Mouse (Mus musculus) olfactory bulb, adult 2 months (tissue): ENCODE measurements around the gene Cbll1. TPM values are rescaled to one million over a fixed set of nuclear protein-coding genes. Genes with fewer than 3 reads are reported as not detected.
A peak's percentile ranks its signal among the peaks of the same experiment; 100 is the strongest.

Source experiments
- H3K27ac ChIP-seq: fragments of 200-500 bp; 2 replicates; pipeline ENCODE4 v1.5.1; 2012; ENCODE audit warnings: low read depth, low read length; ENCODE audit not compliant: insufficient read depth
- H3K4me1 ChIP-seq: fragments of 200-500 bp; 2 replicates; pipeline ENCODE4 v1.6.1; 2012; ENCODE audit warnings: low read length; ENCODE audit not compliant: control insufficient read depth, insufficient read depth
- H3K4me3 ChIP-seq: fragments of 200-500 bp; 2 replicates; pipeline ENCODE4 v1.5.1; 2012; ENCODE audit warnings: mild to moderate bottlenecking, low read depth, low read length, moderate library complexity; ENCODE audit not compliant: insufficient read depth
- CTCF ChIP-seq: fragments of 200-500 bp; IDR thresholded peaks from 2 replicates; pipeline ENCODE4 v1.5.1; 2012; ENCODE audit warnings: low read depth, mild to moderate bottlenecking, low read length, moderate library complexity; ENCODE audit not compliant: insufficient read depth
- POLR2A ChIP-seq: fragments of 200-500 bp; IDR thresholded peaks from 2 replicates; pipeline ENCODE4 v1.6.1; 2012; ENCODE audit warnings: mild to moderate bottlenecking, low read depth, low read length, moderate library complexity; ENCODE audit not compliant: insufficient read depth
- WGBS: fragments of 180-500 bp; shearing (Covaris S2); methylation state at CpG from one replicate; pipeline ENCODE4 v1.1.7; 2018; 5-methylcytosine and 5-hydroxymethylcytosine counted together
- polyA plus RNA-seq: library from polyadenylated mRNA; stranded (reverse); fragments of >200 nt; gene quantifications from 2 replicates; pipeline ENCODE4 v1.2.4, GENCODE M21; 2012; ENCODE audit warnings: low replicate concordance; ENCODE audit not compliant: missing spikeins, insufficient read depth, insufficient read length

The Cbll1 gene
- not detected in 2 replicates for polyA plus RNA-seq

GRCm38 (mm10) chr12:31499314-31500131 is at the start of gene Cbll1:
Cbll1 (minus strand) TSS chr12:31499616.
- H3K4me3 ChIP-seq: peak within 1 kb of the TSS; percentile 89
- under 1% methylated on average over 68 of the region's 68 CpGs for WGBS
- H3K4me1 ChIP-seq: peaks cover 12% of the 10 kb centered on the region
- peak within 1 kb of the TSS; percentile 98 for H3K27ac ChIP-seq
- TF ChIP-seq CTCF: no peak
- TF ChIP-seq POLR2A: peak; percentile 72

- no peaks in the 10 kb centered on the region for H3K4me1 ChIP-seq
- no peak for TF ChIP-seq CTCF
- no peak for TF ChIP-seq POLR2A
- WGBS: 74% methylated on average over 1 of the region's 1 CpGs
Observed at GRCm38 (mm10) chr12:31546061-31546460, 46.6 kb upstream of the Cbll1 start.

GRCm38 (mm10) chr12:31545219-31545618 is 45.8 kb upstream of the Cbll1 start:
- Histone ChIP-seq H3K4me1 (no peaks in the 10 kb centered on the region), H3K4me3 (no peak overlapping the region), H3K27ac (no peak overlapping the region)
- TF ChIP-seq POLR2A (no peak), CTCF (no peak)
- WGBS: 61% methylated on average over 2 of the region's 2 CpGs

More at GRCm38 (mm10) chr12:31546061-31546460, 46.6 kb upstream of the Cbll1 start:
- no peak overlapping the region for H3K4me3 ChIP-seq
- no peak overlapping the region for H3K27ac ChIP-seq

- WGBS: 78% methylated on average over 5 of the region's 5 CpGs
- no peak for TF ChIP-seq CTCF
- TF ChIP-seq POLR2A: no peak
- no peak overlapping the region for H3K4me3 ChIP-seq
- no peak overlapping the region for H3K27ac ChIP-seq
- H3K4me1 ChIP-seq: no peaks in the 10 kb centered on the region; the same call in 1 of the 2 replicates
Observed at GRCm38 (mm10) chr12:31541541-31541940, 42.1 kb upstream of the Cbll1 start.

GRCm38 (mm10) chr12:31539783-31540182 is 40.4 kb upstream of the Cbll1 start:
- TF ChIP-seq CTCF: no peak
- TF ChIP-seq POLR2A: no peak
- Histone ChIP-seq H3K4me3 (no peak overlapping the region), H3K4me1 (no peaks in the 10 kb centered on the region; the same call in 1 of the 2 replicates), H3K27ac (no peak overlapping the region)
- 93% methylated on average over 2 of the region's 2 CpGs for WGBS

GRCm38 (mm10) chr12:31537515-31538230 is 38.3 kb upstream of the Cbll1 start:
- 68% methylated on average over 7 of the region's 7 CpGs for WGBS
- Histone ChIP-seq H3K4me3 (no peak overlapping the region), H3K27ac (no peak overlapping the region), H3K4me1 (peaks cover 4% of the 10 kb centered on the region)
- TF ChIP-seq POLR2A (no peak), CTCF (no peak)

GRCm38 (mm10) chr12:31534060-31534843 is 34.8 kb upstream of the Cbll1 start:
- TF ChIP-seq POLR2A (no peak), CTCF (no peak)
- Histone ChIP-seq H3K4me1 (peaks cover 4% of the 10 kb centered on the region), H3K4me3 (no peak overlapping the region), H3K27ac (peak overlapping the region; percentile 72)
- WGBS: 24% methylated on average over 11 of the region's 11 CpGs

- WGBS: 42% methylated on average over 10 of the region's 10 CpGs
- no peak overlapping the region for H3K4me3 ChIP-seq
- peak overlapping the region; percentile 56; the same call in 1 of the 2 replicates for H3K27ac ChIP-seq
- H3K4me1 ChIP-seq: peaks cover 4% of the 10 kb centered on the region
- TF ChIP-seq CTCF (no peak), POLR2A (no peak)
Observed at GRCm38 (mm10) chr12:31533218-31533908, 33.9 kb upstream of the Cbll1 start.
